Mouse (Mus musculus): ENCODE results near the gene Tmod4. TPM values are rescaled to one million over a fixed set of nuclear protein-coding genes. Genes with fewer than 3 reads are reported as not detected.

Gene Tmod4
- polyA plus RNA-seq (2015; fragmentation: Nextera tagmentation; extraction: Ambion mirVana): 0.50 and 0.79 TPM in 2 replicates

GRCm38 (mm10) chr3:95124246-95124645 is at the start of gene Tmod4:
Gene Tmod4, plus strand, starts transcription at chr3:95124476.

DNA sequence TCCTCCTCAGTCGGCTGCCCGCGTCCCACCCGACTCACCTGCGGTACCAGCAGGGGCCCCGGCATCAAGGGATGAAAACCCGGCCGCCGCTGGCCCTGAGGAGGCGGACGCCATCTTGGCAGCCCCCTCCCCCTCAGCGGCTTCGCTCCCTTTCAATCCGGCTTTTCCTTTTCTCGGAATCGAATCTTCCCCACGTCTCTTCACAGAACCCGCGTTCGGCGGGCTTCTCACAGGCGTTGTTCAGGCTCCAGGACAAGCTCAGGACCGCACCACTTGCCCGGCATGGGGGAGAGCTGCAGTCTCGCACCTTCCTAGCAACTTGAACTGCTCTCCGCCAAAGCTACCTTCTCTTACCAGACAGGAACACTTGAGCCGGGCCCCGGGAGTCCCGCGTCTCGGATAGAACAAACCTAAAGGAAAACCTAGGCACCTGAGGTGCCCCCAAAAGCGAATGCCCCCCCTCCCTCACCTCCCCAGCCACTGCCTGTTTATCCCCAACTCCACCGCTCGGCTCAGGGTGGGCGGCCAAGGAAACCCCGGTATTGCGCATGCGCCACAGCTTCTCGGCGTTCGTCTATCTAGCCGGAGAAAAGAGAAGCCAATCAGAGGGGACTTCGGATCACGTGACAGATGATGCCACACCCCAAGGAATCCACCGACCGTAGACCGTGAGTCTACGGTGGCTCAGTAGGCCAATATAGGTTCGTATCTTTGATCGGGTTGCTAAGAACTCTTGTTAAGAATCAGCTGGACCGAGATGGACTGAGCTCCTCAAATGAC is 17.7 kb upstream of the Tmod4 start, which contains the start of gene Pip5k1a:
TSS of gene Pip5k1a (minus strand) at position 593 of the 780 bp plus-strand sequence.

DNA sequence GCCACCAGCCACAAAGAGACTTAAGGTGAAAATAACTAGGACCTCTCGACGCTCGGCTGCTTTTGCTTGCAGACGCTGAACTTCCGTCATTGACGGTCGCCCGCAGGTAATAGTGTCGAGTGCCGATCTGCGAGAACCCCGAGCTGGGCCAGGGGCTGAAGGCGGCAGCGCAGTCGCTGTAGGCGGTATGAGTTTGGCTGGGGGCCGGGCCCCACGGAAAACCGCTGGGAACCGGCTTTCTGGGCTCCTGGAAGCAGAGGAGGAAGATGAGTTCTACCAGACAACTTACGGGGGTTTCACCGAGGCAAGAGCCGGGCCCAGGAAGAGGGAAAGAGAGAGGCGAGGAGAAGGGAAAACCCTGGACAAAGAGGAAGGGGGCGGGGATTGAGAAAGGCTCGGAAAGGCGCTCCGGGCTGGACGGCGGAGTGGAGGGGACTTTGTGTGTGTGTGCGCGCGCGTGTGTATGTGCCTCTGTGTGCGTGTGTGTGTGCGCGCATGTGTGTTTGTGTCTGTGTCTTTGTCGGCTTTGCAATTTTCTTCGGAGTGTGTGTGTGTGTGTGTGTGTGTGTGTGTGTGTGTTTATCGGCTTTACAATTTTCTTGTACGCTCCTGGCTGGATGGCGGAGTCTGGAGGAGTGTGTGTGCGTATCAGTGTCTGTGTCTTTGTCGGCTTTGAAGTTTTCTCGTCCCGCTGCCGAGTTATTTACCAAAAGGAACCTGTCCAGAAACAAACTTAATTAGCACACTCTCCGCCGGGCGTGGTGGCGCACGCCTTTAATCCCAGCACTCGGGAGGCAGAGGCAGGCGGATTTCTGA is 13.2 kb upstream of the Tmod4 start, which contains the start of gene Vps72:
TSS of gene Vps72 (plus strand) at position 112 of the 816 bp plus-strand sequence.

DNA sequence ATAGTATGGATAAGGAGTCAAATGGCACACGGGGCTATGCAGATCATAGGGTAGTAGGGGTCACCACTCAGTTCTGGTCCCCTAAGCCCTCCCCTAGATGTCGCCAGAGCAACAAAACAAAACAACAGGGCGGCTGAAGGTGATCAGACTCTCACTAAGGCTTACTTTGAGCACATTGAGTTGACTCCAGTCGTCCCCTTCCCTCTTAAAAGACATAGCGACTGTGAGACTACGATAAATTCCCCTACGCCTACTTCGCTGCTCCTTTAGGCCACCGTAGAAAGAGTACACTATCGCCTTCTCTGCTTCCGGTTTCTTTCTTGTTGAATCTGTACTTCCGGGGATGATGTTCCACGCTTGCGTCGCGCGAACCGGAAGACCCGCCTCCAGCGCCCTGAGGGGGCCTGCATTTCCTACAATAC is 9.4 kb downstream of the Tmod4 start, which contains the start of the genes Scnm1 and Lysmd1:
TSS of gene Scnm1 (minus strand) at position 332 of the 422 bp plus-strand sequence.
TSS of gene Lysmd1 (plus strand) at position 409 of the 422 bp plus-strand sequence.

GRCm38 (mm10) chr3:95141952-95142616 is 17.8 kb downstream of the Tmod4 start, which contains the start of gene Tnfaip8l2:
Gene Tnfaip8l2, minus strand, starts transcription at chr3:95142360.

GRCm38 (mm10) chr3:95159987-95160963 is 36.0 kb downstream of the Tmod4 start, which contains the start of gene Sema6c:
Gene Sema6c, plus strand, starts transcription at chr3:95160457.

Small RNAs within 50 kb of the gene (microRNA-seq; reads per million reads assigned to microRNA genes)
- not detected for gene Mir8099-1

Other genes with a start within 250 kb of the Tmod4 start
- 352 and 413 TPM in 2 replicates for gene Psmb4, start 237.5 kb upstream of the Tmod4 start, polyA plus RNA-seq (2015; fragmentation: Nextera tagmentation; extraction: Ambion mirVana)
- gene Selenbp1, start 191.4 kb upstream of the Tmod4 start, polyA plus RNA-seq (2015; fragmentation: Nextera tagmentation; extraction: Ambion mirVana): 22.5 and 24.6 TPM in 2 replicates
- gene Rfx5, start 170.4 kb upstream of the Tmod4 start, polyA plus RNA-seq (2015; fragmentation: Nextera tagmentation; extraction: Ambion mirVana): 6.8 and 7.1 TPM in 2 replicates
- gene Pi4kb, start 149.7 kb upstream of the Tmod4 start, polyA plus RNA-seq (2015; fragmentation: Nextera tagmentation; extraction: Ambion mirVana): 15.1 and 17.7 TPM in 2 replicates
- gene Zfp687, start 109.0 kb upstream of the Tmod4 start, polyA plus RNA-seq (2015; fragmentation: Nextera tagmentation; extraction: Ambion mirVana): 13.1 and 15.2 TPM in 2 replicates
- 248 and 269 TPM in 2 replicates for gene Psmd4, start 81.9 kb upstream of the Tmod4 start, polyA plus RNA-seq (2015; fragmentation: Nextera tagmentation; extraction: Ambion mirVana)
- gene Pip5k1a, start 17.5 kb upstream of the Tmod4 start, polyA plus RNA-seq (2015; fragmentation: Nextera tagmentation; extraction: Ambion mirVana): 10.7 and 10.9 TPM in 2 replicates
- gene Vps72, start 13.5 kb upstream of the Tmod4 start, polyA plus RNA-seq (2015; fragmentation: Nextera tagmentation; extraction: Ambion mirVana): 89.2 and 101 TPM in 2 replicates
- gene Scnm1, start 9.5 kb downstream of the Tmod4 start, polyA plus RNA-seq (2015; fragmentation: Nextera tagmentation; extraction: Ambion mirVana): 78.6 and 80.8 TPM in 2 replicates
- 41.0 and 41.2 TPM in 2 replicates for gene Lysmd1, start 9.6 kb downstream of the Tmod4 start, polyA plus RNA-seq (2015; fragmentation: Nextera tagmentation; extraction: Ambion mirVana)
- 4.7 and 4.8 TPM in 2 replicates for gene Tnfaip8l2, start 17.9 kb downstream of the Tmod4 start, polyA plus RNA-seq (2015; fragmentation: Nextera tagmentation; extraction: Ambion mirVana)
- 14.0 and 15.0 TPM in 2 replicates for gene Sema6c, start 36.0 kb downstream of the Tmod4 start, polyA plus RNA-seq (2015; fragmentation: Nextera tagmentation; extraction: Ambion mirVana)
- 2.5 and 2.6 TPM in 2 replicates for gene Gabpb2, start 93.4 kb downstream of the Tmod4 start, polyA plus RNA-seq (2015; fragmentation: Nextera tagmentation; extraction: Ambion mirVana)
- gene Cdc42se1, start 104.3 kb downstream of the Tmod4 start, polyA plus RNA-seq (2015; fragmentation: Nextera tagmentation; extraction: Ambion mirVana): 53.0 and 55.2 TPM in 2 replicates
- gene Mllt11, start 107.7 kb downstream of the Tmod4 start, polyA plus RNA-seq (2015; fragmentation: Nextera tagmentation; extraction: Ambion mirVana): 348 and 378 TPM in 2 replicates
- 0.22 TPM in 1 of 2 replicates, not detected in the other for gene Gm128, start 117.1 kb downstream of the Tmod4 start, polyA plus RNA-seq (2015; fragmentation: Nextera tagmentation; extraction: Ambion mirVana)
- gene Bnipl, start 126.7 kb downstream of the Tmod4 start, polyA plus RNA-seq (2015; fragmentation: Nextera tagmentation; extraction: Ambion mirVana): not detected in 2 replicates
- gene Mindy1, start 156.9 kb downstream of the Tmod4 start, polyA plus RNA-seq (2015; fragmentation: Nextera tagmentation; extraction: Ambion mirVana): 31.0 and 32.1 TPM in 2 replicates
- 47.1 and 55.4 TPM in 2 replicates for gene Prune1, start 157.6 kb downstream of the Tmod4 start, polyA plus RNA-seq (2015; fragmentation: Nextera tagmentation; extraction: Ambion mirVana)
- gene Anxa9, start 182.7 kb downstream of the Tmod4 start, polyA plus RNA-seq (2015; fragmentation: Nextera tagmentation; extraction: Ambion mirVana): 0.28 TPM in 2 replicates
- 84.8 and 88.4 TPM in 2 replicates for gene Cers2, start 190.3 kb downstream of the Tmod4 start, polyA plus RNA-seq (2015; fragmentation: Nextera tagmentation; extraction: Ambion mirVana)
- 22.5 and 24.6 TPM in 2 replicates for gene Setdb1, start 232.7 kb downstream of the Tmod4 start, polyA plus RNA-seq (2015; fragmentation: Nextera tagmentation; extraction: Ambion mirVana)